Mouse (Mus musculus): ENCODE measurements at regions not wholly inside any gene's neighbourhood (a gene's known extent, or its start where the extent isn't known, plus 50 kb on each side); places are given as distances from the start of the nearest gene placed in this dataset.
"Not testable (repeated sequence)": the region's sequence is repeated elsewhere in the genome, so short reads cannot be mapped to it uniquely, and the experiment has no call there.

GRCm38 (mm10) chr7:116754556-116754955 is 250.4 kb downstream of the Nucb2 start:
- ATAC-seq, result no peak
- H3K4me1 ChIP-seq (ENCODE audit: control insufficient read depth, insufficient read depth, low read length), result no peaks in the 10 kb centered on the region
- no peaks in the 10 kb centered on the region for H3K9me3 ChIP-seq (replicated peaks; ENCODE audit: control insufficient read depth, low read length)

GRCm38 (mm10) chr7:116792181-116792580 is 288.0 kb downstream of the Nucb2 start:
- 98% methylated on average over 19 of the region's 19 CpGs for WGBS
- H3K4me2 ChIP-seq (ENCODE audit: low read length); H3K27ac ChIP-seq (ENCODE audit: low read depth, low read length); DNase-seq (ENCODE audit: low spot score); H3K36me3 ChIP-seq (ENCODE audit: control insufficient read depth, insufficient read depth, low read length); H3K9me3 ChIP-seq (replicated peaks; ENCODE audit: control insufficient read depth, low read length); H3K4me3 ChIP-seq (ENCODE audit: low read depth, low read length); H3K4me1 ChIP-seq (ENCODE audit: control insufficient read depth, insufficient read depth, low read length); H3K27me3 ChIP-seq (replicated peaks; ENCODE audit: control insufficient read depth, insufficient read depth, low read length); H3K9ac ChIP-seq (ENCODE audit: low read length); ATAC-seq: not testable (repeated sequence)

More at GRCm38 (mm10) chr7:116754556-116754955, 250.4 kb downstream of the Nucb2 start:
- H3K4me2 ChIP-seq (ENCODE audit: low read length), result no peak overlapping the region
- H3K27me3 ChIP-seq (replicated peaks; ENCODE audit: control insufficient read depth, insufficient read depth, low read length), result no peaks in the 10 kb centered on the region
- no peaks in the 10 kb centered on the region for H3K36me3 ChIP-seq (ENCODE audit: control insufficient read depth, insufficient read depth, low read length)
- no peak overlapping the region for H3K4me3 ChIP-seq (ENCODE audit: low read depth, low read length)
- DNase-seq (ENCODE audit: low spot score), result no peak
- H3K9ac ChIP-seq (ENCODE audit: low read length), result no peak overlapping the region
- H3K27ac ChIP-seq (ENCODE audit: low read depth, low read length), result no peak overlapping the region

GRCm38 (mm10) chr7:116808475-116808874 is 304.3 kb downstream of the Nucb2 start:
- ATAC-seq (peak; percentile 50; the same call in 1 of the 2 replicates), DNase-seq (ENCODE audit: low spot score) (peak; percentile 35)
- no peak overlapping the region for H3K27ac ChIP-seq (ENCODE audit: low read depth, low read length)
- H3K36me3 ChIP-seq (ENCODE audit: control insufficient read depth, insufficient read depth, low read length), result no peaks in the 10 kb centered on the region
- 5% methylated on average over 3 of the region's 3 CpGs for WGBS
- H3K4me1 ChIP-seq (ENCODE audit: control insufficient read depth, insufficient read depth, low read length), result no peaks in the 10 kb centered on the region
- no peak overlapping the region for H3K9ac ChIP-seq (ENCODE audit: low read length)
- H3K4me2 ChIP-seq (ENCODE audit: low read length), result no peak overlapping the region
- no peak overlapping the region for H3K4me3 ChIP-seq (ENCODE audit: low read depth, low read length)
- no peaks in the 10 kb centered on the region for H3K27me3 ChIP-seq (replicated peaks; ENCODE audit: control insufficient read depth, insufficient read depth, low read length)
- no peaks in the 10 kb centered on the region for H3K9me3 ChIP-seq (replicated peaks; ENCODE audit: control insufficient read depth, low read length)

GRCm38 (mm10) chr7:116816494-116816893 is 312.3 kb downstream of the Nucb2 start:
- Histone ChIP-seq H3K4me1 (ENCODE audit: control insufficient read depth, insufficient read depth, low read length) (no peaks in the 10 kb centered on the region), H3K4me2 (ENCODE audit: low read length) (no peak overlapping the region), H3K9me3 (replicated peaks; ENCODE audit: control insufficient read depth, low read length) (no peaks in the 10 kb centered on the region), H3K9ac (ENCODE audit: low read length) (no peak overlapping the region), H3K4me3 (ENCODE audit: low read depth, low read length) (no peak overlapping the region), H3K27me3 (replicated peaks; ENCODE audit: control insufficient read depth, insufficient read depth, low read length) (no peaks in the 10 kb centered on the region), H3K27ac (ENCODE audit: low read depth, low read length) (no peak overlapping the region), H3K36me3 (ENCODE audit: control insufficient read depth, insufficient read depth, low read length) (no peaks in the 10 kb centered on the region)
- 98% methylated on average over 2 of the region's 2 CpGs for WGBS
- no peak for DNase-seq (ENCODE audit: low spot score)
- ATAC-seq, result no peak

- ATAC-seq, result no peak
- Histone ChIP-seq H3K27ac (ENCODE audit: low read depth, low read length) (no peak overlapping the region), H3K4me1 (ENCODE audit: control insufficient read depth, insufficient read depth, low read length) (no peaks in the 10 kb centered on the region), H3K27me3 (replicated peaks; ENCODE audit: control insufficient read depth, insufficient read depth, low read length) (no peaks in the 10 kb centered on the region), H3K9me3 (replicated peaks; ENCODE audit: control insufficient read depth, low read length) (no peaks in the 10 kb centered on the region), H3K36me3 (ENCODE audit: control insufficient read depth, insufficient read depth, low read length) (no peaks in the 10 kb centered on the region), H3K4me3 (ENCODE audit: low read depth, low read length) (no peak overlapping the region), H3K4me2 (ENCODE audit: low read length) (no peak overlapping the region), H3K9ac (ENCODE audit: low read length) (no peak overlapping the region)
- no peak for DNase-seq (ENCODE audit: low spot score)
- 86% methylated on average over 7 of the region's 7 CpGs for WGBS
These were observed 313.8 kb downstream of the Nucb2 start for GRCm38 (mm10) chr7:116817991-116818390.

GRCm38 (mm10) chr7:116820613-116821012 is 316.4 kb downstream of the Nucb2 start:
- H3K9me3 ChIP-seq (replicated peaks; ENCODE audit: control insufficient read depth, low read length), result no peaks in the 10 kb centered on the region
- peak; percentile 74 for DNase-seq (ENCODE audit: low spot score)
- no peak overlapping the region for H3K4me2 ChIP-seq (ENCODE audit: low read length)
- no peaks in the 10 kb centered on the region for H3K27me3 ChIP-seq (replicated peaks; ENCODE audit: control insufficient read depth, insufficient read depth, low read length)
- no peak overlapping the region for H3K4me3 ChIP-seq (ENCODE audit: low read depth, low read length)
- H3K27ac ChIP-seq (ENCODE audit: low read depth, low read length), result no peak overlapping the region
- 83% methylated on average over 5 of the region's 5 CpGs for whole genome bisulfite sequencing
- H3K36me3 ChIP-seq (ENCODE audit: control insufficient read depth, insufficient read depth, low read length), result no peaks in the 10 kb centered on the region
- no peak overlapping the region for H3K9ac ChIP-seq (ENCODE audit: low read length)
- no peak; the same call in 1 of the 2 replicates for ATAC-seq
- no peaks in the 10 kb centered on the region for H3K4me1 ChIP-seq (ENCODE audit: control insufficient read depth, insufficient read depth, low read length)

- no peak for ATAC-seq
- no peaks in the 10 kb centered on the region for H3K36me3 ChIP-seq (ENCODE audit: control insufficient read depth, insufficient read depth, low read length)
- H3K4me1 ChIP-seq (ENCODE audit: control insufficient read depth, insufficient read depth, low read length), result no peaks in the 10 kb centered on the region
- DNase-seq (ENCODE audit: low spot score), result no peak
- no peaks in the 10 kb centered on the region for H3K27me3 ChIP-seq (replicated peaks; ENCODE audit: control insufficient read depth, insufficient read depth, low read length)
- 74% methylated on average over 3 of the region's 3 CpGs for WGBS
- no peak overlapping the region for H3K4me2 ChIP-seq (ENCODE audit: low read length)
- no peak overlapping the region for H3K9ac ChIP-seq (ENCODE audit: low read length)
- H3K9me3 ChIP-seq (replicated peaks; ENCODE audit: control insufficient read depth, low read length), result no peaks in the 10 kb centered on the region
- no peak overlapping the region for H3K4me3 ChIP-seq (ENCODE audit: low read depth, low read length)
- no peak overlapping the region for H3K27ac ChIP-seq (ENCODE audit: low read depth, low read length)
These were observed 338.7 kb downstream of the Nucb2 start for GRCm38 (mm10) chr7:116842894-116843293.

GRCm38 (mm10) chr7:116847846-116848730 is 343.9 kb downstream of the Nucb2 start:
- Histone ChIP-seq H3K4me1 (ENCODE audit: control insufficient read depth, insufficient read depth, low read length) (no peaks in the 10 kb centered on the region), H3K36me3 (ENCODE audit: control insufficient read depth, insufficient read depth, low read length) (no peaks in the 10 kb centered on the region), H3K27me3 (replicated peaks; ENCODE audit: control insufficient read depth, insufficient read depth, low read length) (no peaks in the 10 kb centered on the region), H3K4me2 (ENCODE audit: low read length) (no peak overlapping the region), H3K27ac (ENCODE audit: low read depth, low read length) (no peak overlapping the region), H3K9me3 (replicated peaks; ENCODE audit: control insufficient read depth, low read length) (no peaks in the 10 kb centered on the region), H3K4me3 (ENCODE audit: low read depth, low read length) (no peak overlapping the region), H3K9ac (ENCODE audit: low read length) (no peak overlapping the region)
- DNase-seq (ENCODE audit: low spot score) (peak; percentile 41), ATAC-seq (no peak)
- 47% methylated on average over 17 of the region's 17 CpGs for WGBS

- Histone ChIP-seq H3K27ac (ENCODE audit: low read depth, low read length) (no peak overlapping the region), H3K4me2 (ENCODE audit: low read length) (no peak overlapping the region), H3K9ac (ENCODE audit: low read length) (no peak overlapping the region), H3K4me3 (ENCODE audit: low read depth, low read length) (no peak overlapping the region), H3K4me1 (ENCODE audit: control insufficient read depth, insufficient read depth, low read length) (no peaks in the 10 kb centered on the region), H3K9me3 (replicated peaks; ENCODE audit: control insufficient read depth, low read length) (no peaks in the 10 kb centered on the region), H3K36me3 (ENCODE audit: control insufficient read depth, insufficient read depth, low read length) (no peaks in the 10 kb centered on the region), H3K27me3 (replicated peaks; ENCODE audit: control insufficient read depth, insufficient read depth, low read length) (no peaks in the 10 kb centered on the region)
- no peak for ATAC-seq
- DNase-seq (ENCODE audit: low spot score), result no peak
- WGBS, result 98% methylated on average over 3 of the region's 3 CpGs
These were observed 349.2 kb downstream of the Nucb2 start for GRCm38 (mm10) chr7:116853351-116853750.
